Mouse (Mus musculus) liver, adult 2 months (tissue): ENCODE data around the gene Cep19. TPM values are rescaled to one million over a fixed set of nuclear protein-coding genes. Genes with fewer than 3 reads are reported as not detected.

ENCODE experiments used
- DNase-seq: peaks from one replicate; pipeline ENCODE4 v3.0.0-alpha.2; 2011; ENCODE audit warnings: low read depth, low spot score; ENCODE audit errors: extremely low read depth
- H3K27ac ChIP-seq: fragments of 200-500 bp; replicated peaks from 2 replicates; pipeline ENCODE4 v1.5.1; 2012; ENCODE audit warnings: low read depth, mild to moderate bottlenecking, control low read depth, inconsistent platforms, low read length; ENCODE audit not compliant: insufficient read depth
- H3K27me3 ChIP-seq: fragments of 200-500 bp; 2 replicates; pipeline ENCODE4 v1.6.1; 2012; ENCODE audit warnings: mild to moderate bottlenecking, moderate library complexity, low read length, inconsistent platforms; ENCODE audit not compliant: control insufficient read depth, insufficient read depth
- H3K36me3 ChIP-seq: fragments of 200-500 bp; 2 replicates; pipeline ENCODE4 v1.6.1; 2012; ENCODE audit warnings: low read length, inconsistent platforms; ENCODE audit not compliant: control insufficient read depth, insufficient read depth
- H3K4me1 ChIP-seq: fragments of 200-500 bp; 2 replicates; pipeline ENCODE4 v1.6.1; 2011; ENCODE audit warnings: low read length; ENCODE audit not compliant: control insufficient read depth, insufficient read depth
- H3K4me3 ChIP-seq: fragments of 200-500 bp; 2 replicates; pipeline ENCODE4 v1.5.1; 2011; ENCODE audit warnings: low read depth, mild to moderate bottlenecking, control low read depth, low read length, moderate library complexity; ENCODE audit not compliant: insufficient read depth
- H3K79me2 ChIP-seq: fragments of 200-500 bp; 2 replicates; pipeline ENCODE4 v1.6.1; 2012; ENCODE audit warnings: inconsistent platforms, mild to moderate bottlenecking, low read length, moderate library complexity; ENCODE audit not compliant: control insufficient read depth, insufficient read depth
- H3K9ac ChIP-seq: fragments of 200-500 bp; 2 replicates; pipeline ENCODE4 v1.6.1; 2012; ENCODE audit warnings: low read depth, mild to moderate bottlenecking, control low read depth, inconsistent platforms, low read length
- CTCF ChIP-seq: fragments of 200-500 bp; IDR thresholded peaks from 2 replicates; pipeline ENCODE4 v1.5.1; 2011; ENCODE audit warnings: low read depth, low read length, control low read depth
- POLR2A ChIP-seq: fragments of 200-500 bp; IDR thresholded peaks from 2 replicates; pipeline ENCODE4 v1.6.1; 2011; ENCODE audit warnings: low read length, control low read depth; ENCODE audit not compliant: insufficient read depth; ENCODE audit errors: extremely low read depth
- WGBS: fragments of 180-500 bp; shearing (Covaris S2); methylation state at CpG from one replicate; pipeline ENCODE4 v1.1.7; 2018; 5-methylcytosine and 5-hydroxymethylcytosine counted together
- polyA plus RNA-seq: library from polyadenylated mRNA; depleted of rRNA; stranded (reverse); fragments of >200 nt; gene quantifications from 2 replicates; pipeline ENCODE4 v1.2.3, GENCODE M21; 2012
- total RNA-seq: library from RNA; depleted of rRNA; stranded (reverse); fragments of >200 nt; gene quantifications from 2 replicates; pipeline ENCODE4 v1.2.3, GENCODE M21; 2014

The Cep19 gene
- total and polyA plus RNA-seq, 2 experiments = 6.5 to 7.6 TPM

DNA sequence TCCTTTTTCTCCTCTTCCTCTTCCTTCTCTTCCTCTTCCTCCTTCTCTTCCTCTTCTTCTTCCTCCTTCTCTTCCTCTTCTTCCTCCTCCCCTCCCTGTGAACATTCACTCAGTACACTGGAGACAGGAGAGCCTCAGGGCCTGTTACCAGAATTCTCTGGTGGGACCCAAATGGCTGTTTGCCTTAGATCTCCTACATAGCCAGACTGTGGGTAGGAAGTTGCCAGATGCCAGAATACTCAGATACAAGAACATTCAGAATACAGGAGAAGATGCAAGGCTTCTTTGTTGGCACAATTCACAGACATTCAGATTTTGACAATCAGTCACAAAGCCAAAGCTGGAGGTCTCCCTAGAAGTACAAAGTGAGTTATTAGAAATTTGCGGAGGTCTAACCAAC, 39.4 kb downstream of the Cep19 start:
- H3K4me3 ChIP-seq = no peak overlapping the region
- no peak overlapping the region for H3K9ac ChIP-seq
- DNase-seq = no peak
- no peaks in the 10 kb centered on the region for H3K27me3 ChIP-seq
- peaks cover 2% of the 10 kb centered on the region; the same call in 1 of the 2 replicates for H3K36me3 ChIP-seq
- 97% methylated on average over 1 of the region's 1 CpGs for WGBS
- no peak overlapping the region for H3K27ac ChIP-seq
- no peaks in the 10 kb centered on the region for H3K4me1 ChIP-seq
- no peak for TF ChIP-seq CTCF
- TF ChIP-seq POLR2A = no peak
- no peaks in the 10 kb centered on the region for H3K79me2 ChIP-seq

DNA sequence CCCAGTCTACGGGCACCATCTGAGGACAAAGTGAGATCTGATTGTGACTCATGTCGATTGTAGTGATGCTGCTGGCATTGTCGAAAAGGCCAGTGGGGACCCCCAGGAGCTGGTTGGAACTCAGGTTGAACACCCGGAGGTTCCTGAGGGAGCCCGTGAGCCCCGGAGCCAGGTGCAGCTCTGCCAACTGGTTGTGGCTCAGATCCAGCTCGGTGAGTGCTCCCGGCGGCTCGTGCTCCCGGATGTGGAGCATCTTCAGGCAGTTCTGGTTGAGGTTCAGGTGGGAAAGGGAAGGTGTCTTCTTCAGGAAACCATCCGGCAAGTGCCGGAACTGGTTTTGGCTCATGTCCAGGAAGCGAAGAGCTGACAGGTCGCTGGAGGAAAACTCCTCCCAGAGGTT, 44.2 kb downstream of the Cep19 start:
- no peaks in the 10 kb centered on the region for H3K79me2 ChIP-seq
- TF ChIP-seq POLR2A (no peak), CTCF (no peak)
- 95% methylated on average over 15 of the region's 15 CpGs for WGBS

DNA sequence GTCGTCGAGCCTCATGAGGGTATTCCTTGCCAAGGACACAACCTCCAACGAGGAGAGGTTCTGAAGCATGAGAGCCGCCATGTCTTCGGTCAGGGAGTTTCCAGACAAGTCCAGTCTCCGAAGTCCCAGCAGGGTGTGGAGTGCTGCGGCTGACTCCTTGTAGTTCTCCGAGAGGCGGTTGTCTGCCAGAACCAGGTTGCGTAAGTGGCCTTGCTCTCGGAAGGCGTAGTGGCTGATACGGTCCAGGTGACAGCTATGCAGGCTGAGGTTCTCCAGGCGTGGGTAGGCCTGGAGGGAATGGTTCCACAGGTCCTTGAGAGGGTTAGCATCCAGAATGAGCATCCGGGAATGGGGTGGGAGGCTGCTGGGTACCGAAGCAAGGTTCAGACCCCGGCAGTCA, 45.0 kb downstream of the Cep19 start:
- Histone ChIP-seq H3K79me2 (no peaks in the 10 kb centered on the region), H3K4me1 (no peaks in the 10 kb centered on the region), H3K27me3 (no peaks in the 10 kb centered on the region), H3K27ac (no peak overlapping the region), H3K36me3 (peaks cover 2% of the 10 kb centered on the region; the same call in 1 of the 2 replicates), H3K4me3 (no peak overlapping the region), H3K9ac (no peak overlapping the region)
- TF ChIP-seq POLR2A (no peak), CTCF (no peak)
- WGBS = 93% methylated on average over 17 of the region's 17 CpGs
- DNase-seq = no peak

More for the DNA sequence above, 44.2 kb downstream of the Cep19 start:
- Histone ChIP-seq H3K9ac (no peak overlapping the region), H3K4me3 (no peak overlapping the region), H3K27me3 (no peaks in the 10 kb centered on the region), H3K4me1 (no peaks in the 10 kb centered on the region), H3K36me3 (peaks cover 2% of the 10 kb centered on the region; the same call in 1 of the 2 replicates), H3K27ac (no peak overlapping the region)
- DNase-seq = no peak

DNA sequence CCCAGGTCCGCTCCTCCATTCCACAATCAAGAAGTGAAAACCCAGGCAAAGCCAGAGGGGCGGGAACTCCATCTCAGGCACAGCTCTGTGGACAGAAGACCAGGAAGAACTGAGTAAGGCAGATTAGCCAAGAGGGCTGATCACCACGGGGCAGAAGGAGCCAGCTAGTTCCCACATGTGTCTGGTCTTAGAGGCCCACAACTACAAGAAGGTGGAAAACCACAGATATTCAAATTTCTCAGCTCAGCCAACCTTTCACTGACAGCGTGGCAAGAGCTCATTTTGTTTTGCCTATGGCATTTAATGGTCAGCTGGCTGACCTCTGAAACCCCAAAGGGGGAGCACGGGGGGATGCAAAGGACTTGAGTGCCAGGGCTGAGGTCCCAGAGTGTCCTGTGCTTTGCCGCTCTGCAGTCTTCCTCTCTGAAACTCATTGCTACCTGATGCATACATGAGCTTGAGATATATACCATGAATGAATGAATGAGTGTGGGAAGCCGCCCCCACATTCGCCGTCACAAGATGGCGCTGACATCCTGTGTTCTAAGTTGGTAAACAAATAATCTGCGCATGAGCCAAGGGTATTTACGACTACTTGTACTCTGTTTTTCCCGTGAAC, 48.1 kb downstream of the Cep19 start:
- Histone ChIP-seq H3K27ac (peak overlapping the region; percentile 33; the same call in 1 of the 2 replicates), H3K36me3 (peaks cover 2% of the 10 kb centered on the region; the same call in 1 of the 2 replicates), H3K4me1 (no peaks in the 10 kb centered on the region), H3K9ac (no peak overlapping the region), H3K79me2 (no peaks in the 10 kb centered on the region), H3K4me3 (no peak overlapping the region), H3K27me3 (no peaks in the 10 kb centered on the region)
- WGBS = 47% methylated on average over 12 of the region's 13 CpGs
- DNase-seq = peak; percentile 31
- no peak for TF ChIP-seq POLR2A
- no peak for TF ChIP-seq CTCF

DNA sequence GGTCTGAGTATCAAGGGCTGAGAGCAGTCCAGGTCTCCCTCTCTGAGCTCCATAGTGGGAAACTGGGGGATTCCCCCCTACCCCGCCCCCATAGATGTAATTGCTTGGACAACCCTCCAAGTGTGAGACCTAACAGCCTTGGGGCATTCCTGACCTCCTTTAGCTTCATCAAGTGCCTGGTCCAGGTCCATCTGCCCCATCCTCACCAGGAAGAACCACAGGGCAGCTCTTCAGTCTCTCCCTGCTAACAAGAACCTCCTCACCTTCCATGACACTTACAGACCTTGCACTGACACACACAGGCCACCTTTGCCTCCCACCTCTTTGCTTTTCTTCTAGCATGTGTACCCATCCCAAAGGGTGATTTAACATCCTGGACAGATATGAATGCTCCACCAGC, 54.4 kb downstream of the Cep19 start:
- Histone ChIP-seq H3K9ac (no peak overlapping the region), H3K36me3 (peaks cover 3% of the 10 kb centered on the region; the same call in 1 of the 2 replicates), H3K27ac (peak overlapping the region; percentile 15; the same call in 1 of the 2 replicates), H3K79me2 (no peaks in the 10 kb centered on the region), H3K27me3 (no peaks in the 10 kb centered on the region), H3K4me3 (no peak overlapping the region), H3K4me1 (peaks cover 10% of the 10 kb centered on the region)
- TF ChIP-seq POLR2A (no peak), CTCF (no peak)
- DNase-seq = no peak
- WGBS = 100% methylated on average over 1 of the region's 1 CpGs

DNA sequence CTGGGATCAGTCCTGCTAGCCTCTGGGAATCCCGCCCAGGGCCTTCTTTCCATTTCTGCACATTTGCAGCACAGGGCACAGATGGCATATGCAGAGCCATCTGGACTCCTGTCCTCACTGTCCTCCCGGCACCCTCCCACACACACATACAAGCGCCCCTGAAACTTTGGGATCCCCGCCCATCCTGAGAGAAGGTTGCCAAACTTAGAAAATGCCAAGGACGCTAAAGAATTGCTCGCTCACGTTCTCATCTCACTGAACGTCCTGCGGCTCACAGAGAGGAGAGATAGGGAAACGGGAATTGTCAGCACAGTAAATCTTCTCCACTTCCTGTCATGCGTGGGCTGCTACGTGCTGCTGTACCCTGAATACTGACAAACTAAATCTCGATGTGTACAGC, 54.8 kb downstream of the Cep19 start:
- H3K9ac ChIP-seq = no peak overlapping the region
- H3K36me3 ChIP-seq = peaks cover 3% of the 10 kb centered on the region; the same call in 1 of the 2 replicates
- peaks cover 10% of the 10 kb centered on the region for H3K4me1 ChIP-seq
- 51% methylated on average over 13 of the region's 13 CpGs for WGBS
- no peak for TF ChIP-seq POLR2A
- no peak for TF ChIP-seq CTCF
- H3K4me3 ChIP-seq = no peak overlapping the region
- H3K79me2 ChIP-seq = no peaks in the 10 kb centered on the region
- no peak for DNase-seq
- H3K27me3 ChIP-seq = no peaks in the 10 kb centered on the region
- H3K27ac ChIP-seq = peak overlapping the region; percentile 15; the same call in 1 of the 2 replicates
